Mouse (Mus musculus) liver, adult 2 months (tissue): ENCODE results near the gene Olfr645. TPM values are rescaled to one million over a fixed set of nuclear protein-coding genes. Genes with fewer than 3 reads are reported as not detected.

ENCODE experiments used
- DNase-seq: peaks from one replicate; pipeline ENCODE4 v3.0.0-alpha.2; 2011; ENCODE audit warnings: low read depth, low spot score; ENCODE audit errors: extremely low read depth
- H3K27ac ChIP-seq: fragments of 200-500 bp; replicated peaks from 2 replicates; pipeline ENCODE4 v1.5.1; 2012; ENCODE audit warnings: low read depth, mild to moderate bottlenecking, control low read depth, inconsistent platforms, low read length; ENCODE audit not compliant: insufficient read depth
- H3K27me3 ChIP-seq: fragments of 200-500 bp; 2 replicates; pipeline ENCODE4 v1.6.1; 2012; ENCODE audit warnings: mild to moderate bottlenecking, moderate library complexity, low read length, inconsistent platforms; ENCODE audit not compliant: control insufficient read depth, insufficient read depth
- H3K36me3 ChIP-seq: fragments of 200-500 bp; 2 replicates; pipeline ENCODE4 v1.6.1; 2012; ENCODE audit warnings: low read length, inconsistent platforms; ENCODE audit not compliant: control insufficient read depth, insufficient read depth
- H3K4me1 ChIP-seq: fragments of 200-500 bp; 2 replicates; pipeline ENCODE4 v1.6.1; 2011; ENCODE audit warnings: low read length; ENCODE audit not compliant: control insufficient read depth, insufficient read depth
- H3K4me3 ChIP-seq: fragments of 200-500 bp; 2 replicates; pipeline ENCODE4 v1.5.1; 2011; ENCODE audit warnings: low read depth, mild to moderate bottlenecking, control low read depth, low read length, moderate library complexity; ENCODE audit not compliant: insufficient read depth
- H3K79me2 ChIP-seq: fragments of 200-500 bp; 2 replicates; pipeline ENCODE4 v1.6.1; 2012; ENCODE audit warnings: inconsistent platforms, mild to moderate bottlenecking, low read length, moderate library complexity; ENCODE audit not compliant: control insufficient read depth, insufficient read depth
- H3K9ac ChIP-seq: fragments of 200-500 bp; 2 replicates; pipeline ENCODE4 v1.6.1; 2012; ENCODE audit warnings: low read depth, mild to moderate bottlenecking, control low read depth, inconsistent platforms, low read length
- CTCF ChIP-seq: fragments of 200-500 bp; IDR thresholded peaks from 2 replicates; pipeline ENCODE4 v1.5.1; 2011; ENCODE audit warnings: low read depth, low read length, control low read depth
- POLR2A ChIP-seq: fragments of 200-500 bp; IDR thresholded peaks from 2 replicates; pipeline ENCODE4 v1.6.1; 2011; ENCODE audit warnings: low read length, control low read depth; ENCODE audit not compliant: insufficient read depth; ENCODE audit errors: extremely low read depth
- WGBS: fragments of 180-500 bp; shearing (Covaris S2); methylation state at CpG from one replicate; pipeline ENCODE4 v1.1.7; 2018; 5-methylcytosine and 5-hydroxymethylcytosine counted together
- polyA plus RNA-seq: library from polyadenylated mRNA; depleted of rRNA; stranded (reverse); fragments of >200 nt; gene quantifications from 2 replicates; pipeline ENCODE4 v1.2.3, GENCODE M21; 2012; rRNA removed
- total RNA-seq: library from RNA; depleted of rRNA; stranded (reverse); fragments of >200 nt; gene quantifications from 2 replicates; pipeline ENCODE4 v1.2.3, GENCODE M21; 2014; rRNA removed

Olfr645 gene
- total and polyA plus RNA-seq, 2 experiments: not detected

DNA sequence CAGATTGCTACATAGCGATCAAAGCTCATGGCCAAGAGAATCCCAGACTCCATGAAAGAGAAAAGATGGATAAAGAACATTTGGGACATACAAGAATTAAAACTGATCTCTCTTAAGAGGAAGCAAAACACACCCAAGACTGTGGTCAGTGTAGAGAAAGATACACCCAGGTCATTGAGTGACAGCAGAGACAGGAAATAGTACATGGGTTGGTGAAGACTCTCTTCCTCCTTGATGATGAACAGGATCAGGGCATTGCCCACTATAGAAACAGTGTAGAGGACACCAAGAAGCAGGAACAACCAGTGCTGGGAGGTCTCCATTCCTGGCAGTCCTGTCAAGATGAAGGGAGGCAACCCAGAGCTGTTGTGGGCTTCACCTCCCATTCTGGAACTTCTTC is 26.1 kb downstream of the Olfr645 start:
- Histone ChIP-seq H3K27me3 (no peaks in the 10 kb centered on the region), H3K9ac (no peak overlapping the region), H3K36me3 (no peaks in the 10 kb centered on the region), H3K79me2 (no peaks in the 10 kb centered on the region), H3K4me1 (no peaks in the 10 kb centered on the region), H3K27ac (no peak overlapping the region), H3K4me3 (no peak overlapping the region)
- 88% methylated on average over 1 of the region's 1 CpGs for WGBS
- TF ChIP-seq POLR2A: no peak
- no peak for DNase-seq

DNA sequence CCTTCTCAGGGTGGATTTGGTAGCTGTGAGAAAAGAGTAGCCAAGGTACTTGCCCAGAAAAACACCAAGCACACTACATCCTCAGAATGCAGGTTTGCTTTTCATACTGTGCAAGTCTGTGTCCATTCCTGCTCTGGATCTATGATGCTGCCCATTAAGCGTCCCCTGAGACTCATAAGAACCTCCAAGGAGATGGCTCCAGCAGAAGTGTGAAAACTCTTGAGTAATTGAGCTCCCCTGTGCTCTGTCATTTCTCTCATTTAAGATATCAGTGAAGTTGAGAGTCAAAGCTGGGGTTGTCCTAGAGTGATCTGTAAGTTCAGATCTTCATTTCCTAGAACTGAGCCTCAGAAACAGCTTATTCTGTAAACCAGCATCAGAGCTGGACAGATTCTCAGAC is 32.7 kb downstream of the Olfr645 start, which contains the start of gene Olfr642:
Gene Olfr642, minus strand, starts transcription at position 101 of the 400 bp plus-strand sequence.
- Histone ChIP-seq H3K27ac (no peak within 1 kb of the TSS), H3K36me3 (no peaks in the 10 kb centered on the region), H3K4me1 (no peaks in the 10 kb centered on the region), H3K79me2 (no peaks in the 10 kb centered on the region), H3K27me3 (no peaks in the 10 kb centered on the region), H3K4me3 (no peak within 1 kb of the TSS), H3K9ac (no peak within 1 kb of the TSS)
- DNase-seq: no peak
- TF ChIP-seq CTCF (no peak), POLR2A (no peak)
- WGBS: 58% methylated on average over 1 of the region's 1 CpGs

DNA sequence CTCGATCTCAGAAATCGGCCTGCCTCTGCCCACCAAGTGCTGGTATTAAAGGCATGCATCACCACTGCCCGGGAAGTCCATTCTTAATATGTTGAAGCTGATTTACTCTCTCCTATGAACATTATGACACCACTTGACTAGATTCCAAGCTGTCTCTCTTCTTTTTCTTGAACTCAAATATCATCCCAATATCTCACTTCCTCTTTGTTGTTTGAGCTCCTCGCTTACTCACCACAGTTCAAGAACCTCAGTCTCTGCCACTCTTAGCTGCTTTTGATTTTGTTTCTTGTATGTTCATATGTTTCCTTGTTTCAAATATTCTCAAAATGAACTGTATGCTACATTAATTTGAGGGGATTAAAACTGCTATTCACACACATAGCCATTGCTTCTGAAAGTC is 34.5 kb downstream of the Olfr645 start:
- WGBS: 83% methylated on average over 4 of the region's 4 CpGs
- no peaks in the 10 kb centered on the region for H3K4me1 ChIP-seq
- no peak overlapping the region for H3K27ac ChIP-seq
- H3K36me3 ChIP-seq: no peaks in the 10 kb centered on the region
- no peak overlapping the region for H3K9ac ChIP-seq
- TF ChIP-seq POLR2A (no peak), CTCF (no peak)
- H3K27me3 ChIP-seq: no peaks in the 10 kb centered on the region
- H3K79me2 ChIP-seq: no peaks in the 10 kb centered on the region
- H3K4me3 ChIP-seq: no peak overlapping the region
- no peak for DNase-seq

DNA sequence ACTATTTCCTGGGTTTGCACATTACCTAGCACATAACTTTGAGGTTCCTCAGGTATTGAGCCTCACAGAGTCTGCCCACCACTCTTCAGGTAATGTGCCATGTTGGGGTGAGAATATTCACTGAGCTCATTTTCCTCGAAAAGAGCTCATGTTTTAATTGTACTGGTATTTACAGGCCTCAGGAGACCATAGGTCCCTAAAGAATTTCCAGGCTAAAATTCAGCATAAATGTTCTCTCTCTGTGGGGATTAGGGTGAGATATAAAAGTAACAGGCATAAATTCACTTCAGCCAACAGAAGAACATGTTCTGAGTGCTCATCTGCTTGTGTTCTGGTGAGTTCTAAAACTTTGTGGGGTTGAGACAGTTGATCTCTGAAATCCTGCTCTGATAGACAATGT is 50.1 kb downstream of the Olfr645 start, which contains the start of gene Olfr641:
Gene Olfr641, plus strand, starts transcription at position 301 of the 400 bp plus-strand sequence.
- WGBS: 49% methylated on average over 1 of the region's 1 CpGs
- no peaks in the 10 kb centered on the region for H3K36me3 ChIP-seq
- no peak within 1 kb of the TSS for H3K4me3 ChIP-seq
- TF ChIP-seq CTCF (no peak), POLR2A (no peak)
- no peaks in the 10 kb centered on the region for H3K4me1 ChIP-seq
- H3K27ac ChIP-seq: no peak within 1 kb of the TSS
- H3K79me2 ChIP-seq: no peaks in the 10 kb centered on the region
- no peak within 1 kb of the TSS for H3K9ac ChIP-seq
- DNase-seq: no peak
- H3K27me3 ChIP-seq: no peaks in the 10 kb centered on the region

Other genes with a start within 250 kb of the Olfr645 start
- not detected in 2 replicates for gene Hbb-bh2, start 244.9 kb downstream of the Olfr645 start, total RNA-seq
- not detected in 2 replicates for gene Hbb-bh2, start 244.9 kb downstream of the Olfr645 start, polyA plus RNA-seq
- not detected in 2 replicates for gene Hbb-bh1, start 242.3 kb downstream of the Olfr645 start, total RNA-seq
- gene Hbb-bh1, start 242.3 kb downstream of the Olfr645 start, polyA plus RNA-seq: not detected in 2 replicates
- not detected in 2 replicates for gene Hbb-y, start 232.2 kb downstream of the Olfr645 start, total RNA-seq
- gene Hbb-y, start 232.2 kb downstream of the Olfr645 start, polyA plus RNA-seq: not detected in 2 replicates
- not detected in 2 replicates for gene Olfr66, start 199.2 kb downstream of the Olfr645 start, total RNA-seq
- not detected in 2 replicates for gene Olfr66, start 199.2 kb downstream of the Olfr645 start, polyA plus RNA-seq
- not detected in 2 replicates for gene Olfr64, start 191.0 kb downstream of the Olfr645 start, total RNA-seq
- not detected in 2 replicates for gene Olfr64, start 191.0 kb downstream of the Olfr645 start, polyA plus RNA-seq
- gene Olfr65, start 182.0 kb downstream of the Olfr645 start, total RNA-seq: not detected in 2 replicates
- not detected in 2 replicates for gene Olfr65, start 182.0 kb downstream of the Olfr645 start, polyA plus RNA-seq
- gene Olfr631, start 156.6 kb downstream of the Olfr645 start, total RNA-seq: not detected in 2 replicates
- gene Olfr631, start 156.6 kb downstream of the Olfr645 start, polyA plus RNA-seq: not detected in 2 replicates
- not detected in 2 replicates for gene Olfr632, start 151.1 kb downstream of the Olfr645 start, total RNA-seq
- not detected in 2 replicates for gene Olfr632, start 151.1 kb downstream of the Olfr645 start, polyA plus RNA-seq
- not detected in 2 replicates for gene Olfr633, start 141.0 kb downstream of the Olfr645 start, total RNA-seq
- gene Olfr633, start 141.0 kb downstream of the Olfr645 start, polyA plus RNA-seq: not detected in 2 replicates
- not detected in 2 replicates for gene Olfr635, start 114.3 kb downstream of the Olfr645 start, total RNA-seq
- gene Olfr635, start 114.3 kb downstream of the Olfr645 start, polyA plus RNA-seq: not detected in 2 replicates
- gene Olfr638, start 86.7 kb downstream of the Olfr645 start, total RNA-seq: not detected in 2 replicates
- gene Olfr638, start 86.7 kb downstream of the Olfr645 start, polyA plus RNA-seq: not detected in 2 replicates
- gene Olfr639, start 68.2 kb downstream of the Olfr645 start, total RNA-seq: under 0.01 TPM in 2 replicates
- gene Olfr639, start 68.2 kb downstream of the Olfr645 start, polyA plus RNA-seq: not detected in 2 replicates
- gene Olfr640, start 59.9 kb downstream of the Olfr645 start, total RNA-seq: not detected in 2 replicates
- not detected in 2 replicates for gene Olfr640, start 59.9 kb downstream of the Olfr645 start, polyA plus RNA-seq
- not detected in 2 replicates for gene Olfr641, start 50.0 kb downstream of the Olfr645 start, total RNA-seq
- gene Olfr641, start 50.0 kb downstream of the Olfr645 start, polyA plus RNA-seq: not detected in 2 replicates
- gene Olfr642, start 32.8 kb downstream of the Olfr645 start, total RNA-seq: not detected in 2 replicates
- gene Olfr642, start 32.8 kb downstream of the Olfr645 start, polyA plus RNA-seq: not detected in 2 replicates
- not detected in 2 replicates for gene 4930516K23Rik, start 24.0 kb downstream of the Olfr645 start, total RNA-seq
- gene 4930516K23Rik, start 24.0 kb downstream of the Olfr645 start, polyA plus RNA-seq: not detected in 2 replicates
- not detected in 2 replicates for gene Olfr644, start 13.6 kb downstream of the Olfr645 start, total RNA-seq
- not detected in 2 replicates for gene Olfr644, start 13.6 kb downstream of the Olfr645 start, polyA plus RNA-seq
- gene Olfr646, start 19.4 kb upstream of the Olfr645 start, total RNA-seq: not detected in 2 replicates
- gene Olfr646, start 19.4 kb upstream of the Olfr645 start, polyA plus RNA-seq: not detected in 2 replicates
- gene Ubqln5, start 44.4 kb upstream of the Olfr645 start, total RNA-seq: not detected in 2 replicates
- not detected in 2 replicates for gene Ubqln5, start 44.4 kb upstream of the Olfr645 start, polyA plus RNA-seq
- gene Olfr643, start 51.9 kb upstream of the Olfr645 start, total RNA-seq: not detected in 2 replicates
- gene Olfr643, start 51.9 kb upstream of the Olfr645 start, polyA plus RNA-seq: not detected in 2 replicates
- gene Ubqln3, start 57.8 kb upstream of the Olfr645 start, total RNA-seq: not detected in 2 replicates
- gene Ubqln3, start 57.8 kb upstream of the Olfr645 start, polyA plus RNA-seq: not detected in 2 replicates
- not detected in 2 replicates for gene Ubqlnl, start 65.1 kb upstream of the Olfr645 start, total RNA-seq
- not detected in 2 replicates for gene Ubqlnl, start 65.1 kb upstream of the Olfr645 start, polyA plus RNA-seq
- not detected in 2 replicates for gene Olfm5, start 79.4 kb upstream of the Olfr645 start, total RNA-seq
- not detected in 2 replicates for gene Olfm5, start 79.4 kb upstream of the Olfr645 start, polyA plus RNA-seq
- gene Olfr648, start 97.9 kb upstream of the Olfr645 start, total RNA-seq: not detected in 2 replicates
- gene Olfr648, start 97.9 kb upstream of the Olfr645 start, polyA plus RNA-seq: not detected in 2 replicates
- not detected in 2 replicates for gene Olfr649, start 110.5 kb upstream of the Olfr645 start, total RNA-seq
- not detected in 2 replicates for gene Olfr649, start 110.5 kb upstream of the Olfr645 start, polyA plus RNA-seq
- gene Trim6, start 133.3 kb upstream of the Olfr645 start, total RNA-seq: 0.07 and 0.18 TPM in 2 replicates
- 0.27 and 0.75 TPM in 2 replicates for gene Trim6, start 133.3 kb upstream of the Olfr645 start, polyA plus RNA-seq
- gene Trim34a, start 159.0 kb upstream of the Olfr645 start, total RNA-seq: 8.6 and 11.9 TPM in 2 replicates
- gene Trim34a, start 159.0 kb upstream of the Olfr645 start, polyA plus RNA-seq: 2.0 and 2.2 TPM in 2 replicates
- 1.7 and 2.1 TPM in 2 replicates for gene Trim5, start 202.6 kb upstream of the Olfr645 start, total RNA-seq
- 0.23 and 0.36 TPM in 2 replicates for gene Trim5, start 202.6 kb upstream of the Olfr645 start, polyA plus RNA-seq
- 11.7 and 15.5 TPM in 2 replicates for gene Trim12a, start 230.0 kb upstream of the Olfr645 start, total RNA-seq
- 1.6 and 1.7 TPM in 2 replicates for gene Trim12a, start 230.0 kb upstream of the Olfr645 start, polyA plus RNA-seq
- gene Trim34b, start 244.0 kb upstream of the Olfr645 start, total RNA-seq: 0.09 TPM in 1 of 2 replicates, not detected in the other
- 0.76 and 1.3 TPM in 2 replicates for gene Trim34b, start 244.0 kb upstream of the Olfr645 start, polyA plus RNA-seq